Comparison of ENCODE assay signal across 8 mouse cellular contexts in the genomic region with DNA sequence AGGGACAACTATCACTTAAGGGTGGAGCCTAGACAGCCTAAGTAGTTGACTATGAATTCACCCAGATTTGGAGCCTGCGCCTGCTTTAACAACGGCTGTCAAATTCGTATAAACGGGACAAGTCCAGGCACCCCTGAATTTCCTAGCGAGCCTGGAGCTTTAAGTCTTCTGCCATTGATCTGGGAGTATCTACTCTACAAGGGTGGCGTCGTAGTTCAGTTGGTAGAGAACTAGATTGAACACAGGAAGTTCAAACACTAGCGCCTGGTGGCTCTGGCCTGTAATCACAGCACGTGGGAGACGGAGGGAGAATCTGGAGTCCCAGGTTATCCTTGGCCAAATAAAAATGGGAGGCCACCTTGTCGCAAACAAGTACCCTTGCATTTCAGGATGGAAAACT. TPM values are rescaled to one million over a fixed set of nuclear protein-coding genes. Genes with fewer than 3 reads are reported as not detected.
DNase-seq lines count a peak whose midpoint lies in the region; ATAC-seq and TF ChIP-seq lines count a peak whose summit lies in the region.

No protein-coding gene starts in this region.

- H3K4me3 ChIP-seq in testis, adult 2 months (ENCODE audit: control insufficient read depth, low read depth, low read length), result peak overlapping the region; percentile 90
- H3K4me3 ChIP-seq in forebrain, embryonic 11.5 days (ENCODE audit: low read depth, low read length), result peak overlapping the region; percentile 72; the same call in 1 of the 2 replicates
- H3K4me3 ChIP-seq in limb, embryonic 14.5 days (replicated peaks; ENCODE audit: low read length), result peak overlapping the region; percentile 57
- H3K4me3 ChIP-seq in neural tube, embryonic 14.5 days (ENCODE audit: low read depth, low read length), result no peak overlapping the region

- no peaks in the 10 kb centered on the region for H3K36me3 ChIP-seq in testis, adult 2 months (ENCODE audit: control insufficient read depth, insufficient read depth, low read length)
- H3K36me3 ChIP-seq in forebrain, embryonic 11.5 days (ENCODE audit: control insufficient read depth, insufficient read depth, low read length), result no peaks in the 10 kb centered on the region
- no peaks in the 10 kb centered on the region for H3K36me3 ChIP-seq in limb, embryonic 14.5 days (ENCODE audit: control insufficient read depth, insufficient read depth, low read length)
- no peaks in the 10 kb centered on the region for H3K36me3 ChIP-seq in neural tube, embryonic 14.5 days (ENCODE audit: control insufficient read depth, insufficient read depth, low read length)

- H3K27ac ChIP-seq in testis, adult 2 months (ENCODE audit: control insufficient read depth, insufficient read depth, low read depth, low read length), result no peak overlapping the region
- H3K27ac ChIP-seq in forebrain, embryonic 11.5 days (ENCODE audit: low read depth, low read length), result no peak overlapping the region
- no peak overlapping the region for H3K27ac ChIP-seq in limb, embryonic 14.5 days (replicated peaks; ENCODE audit: low read depth, low read length)
- H3K27ac ChIP-seq in neural tube, embryonic 14.5 days (ENCODE audit: low read depth, low read length), result no peak overlapping the region

- no peak overlapping the region for H3K9ac ChIP-seq in forebrain, embryonic 11.5 days (ENCODE audit: low read length)
- no peak overlapping the region for H3K9ac ChIP-seq in limb, embryonic 14.5 days (ENCODE audit: low read depth, low read length, severe bottlenecking)
- H3K9ac ChIP-seq in neural tube, embryonic 14.5 days (replicated peaks; ENCODE audit: low read depth, low read length), result no peak overlapping the region

- H3K9me3 ChIP-seq in forebrain, embryonic 11.5 days (ENCODE audit: control insufficient read depth, low read length), result no peaks in the 10 kb centered on the region
- H3K9me3 ChIP-seq in limb, embryonic 14.5 days (ENCODE audit: control insufficient read depth, low read length), result no peaks in the 10 kb centered on the region
- H3K9me3 ChIP-seq in neural tube, embryonic 14.5 days (ENCODE audit: control insufficient read depth, low read length), result no peaks in the 10 kb centered on the region

- DNase-seq in testis, postnatal 10 days (ENCODE audit: low spot score), result no peak
- DNase-seq in forebrain, embryonic 11.5 days (ENCODE audit: low spot score), result no peak
- DNase-seq in limb, embryonic 14.5 days (ENCODE audit: low spot score), result no peak
- no peak for DNase-seq in ovary, postnatal 14 days (ENCODE audit: low spot score)
- no peak for DNase-seq in right cerebral cortex, postnatal 25 days
- no peak for DNase-seq in kidney, postnatal 10 days

- no peak for ATAC-seq in forebrain, embryonic 11.5 days (replicated peaks; ENCODE audit: low FRiP score)
- no peak for ATAC-seq in limb, embryonic 14.5 days (ENCODE audit: low FRiP score, low read depth)
- ATAC-seq in neural tube, embryonic 14.5 days (ENCODE audit: low read depth), result 0 out of 2 replicates have a peak, but pooled peaks have one; percentile 2

- H3K27me3 ChIP-seq in testis, adult 2 months (ENCODE audit: control insufficient read depth, insufficient read depth, low read length), result no peaks in the 10 kb centered on the region
- H3K27me3 ChIP-seq in forebrain, embryonic 11.5 days (ENCODE audit: control insufficient read depth, insufficient read depth, low read length), result no peaks in the 10 kb centered on the region
- no peaks in the 10 kb centered on the region for H3K27me3 ChIP-seq in limb, embryonic 14.5 days (ENCODE audit: control insufficient read depth, insufficient read depth, low read length)
- no peaks in the 10 kb centered on the region for H3K27me3 ChIP-seq in neural tube, embryonic 14.5 days (ENCODE audit: control insufficient read depth, insufficient read depth, low read length)

- peak overlapping the region; percentile 90; the same call in 1 of the 2 replicates for H3K4me2 ChIP-seq in forebrain, embryonic 11.5 days (ENCODE audit: low read depth, low read length, severe bottlenecking)
- peak overlapping the region; percentile 97 for H3K4me2 ChIP-seq in limb, embryonic 14.5 days (replicated peaks; ENCODE audit: low read depth, low read length, severe bottlenecking)
- peak overlapping the region; percentile 99 for H3K4me2 ChIP-seq in neural tube, embryonic 14.5 days (ENCODE audit: low read depth, low read length)

- H3K4me1 ChIP-seq in testis, adult 2 months (ENCODE audit: control insufficient read depth, insufficient read depth, low read length), result peaks cover 16% of the 10 kb centered on the region
- H3K4me1 ChIP-seq in forebrain, embryonic 11.5 days (replicated peaks; ENCODE audit: control insufficient read depth, insufficient read depth, low read length), result peaks cover 6% of the 10 kb centered on the region; the same call in 1 of the 2 replicates
- H3K4me1 ChIP-seq in limb, embryonic 14.5 days (ENCODE audit: control insufficient read depth, insufficient read depth, low read length), result peaks cover 8% of the 10 kb centered on the region
- H3K4me1 ChIP-seq in neural tube, embryonic 14.5 days (ENCODE audit: control insufficient read depth, insufficient read depth, low read length), result peaks cover 7% of the 10 kb centered on the region; the same call in 1 of the 2 replicates

- TF ChIP-seq POLR2A in testis, adult 2 months (IDR thresholded peaks at IDR 0.05; ENCODE audit: control insufficient read depth, low read depth, low read length), result no peak
- TF ChIP-seq POLR2A in limb, embryonic 14.5 days (IDR thresholded peaks at IDR 0.05; ENCODE audit: borderline replicate concordance, extremely low read depth, insufficient read depth, insufficient read length), result no peak

- TF ChIP-seq CTCF in testis, adult 2 months (IDR thresholded peaks at IDR 0.05; ENCODE audit: control insufficient read depth, insufficient read depth, insufficient replicate concordance, low read depth, low read length), result no peak

- WGBS in forebrain, embryonic 11.5 days, result 65% methylated on average over 11 of the region's 11 CpGs
- WGBS in limb, embryonic 14.5 days, result 47% methylated on average over 11 of the region's 11 CpGs
- WGBS in neural tube, embryonic 14.5 days, result 73% methylated on average over 11 of the region's 11 CpGs

RNA-seq across cellular contexts. Expression of a gene that starts 0.4 kb away (rescaled TPM):
- 3.1 and 3.2 TPM in 2 replicates for polyA plus RNA-seq in testis, adult 2 months (2012; rRNA removed)
- 11.2 and 12.3 TPM in 2 replicates for polyA plus RNA-seq in forebrain, embryonic 11.5 days (2014; fragmentation: Nextera tagmentation; extraction: Ambion mirVana)
- 11.1 and 11.5 TPM in 2 replicates for polyA plus RNA-seq in limb, embryonic 14.5 days (2012; rRNA removed)
- polyA plus RNA-seq in limb, embryonic 14.5 days (2014; fragmentation: Nextera tagmentation; extraction: Ambion mirVana), result 6.4 and 6.5 TPM in 2 replicates
- polyA plus RNA-seq in neural tube, embryonic 14.5 days (2014; fragmentation: Nextera tagmentation; extraction: Ambion mirVana), result 24.9 and 26.0 TPM in 2 replicates

RNA-seq across cellular contexts. Expression of a gene that starts 44.1 kb away (rescaled TPM):
- polyA plus RNA-seq in testis, adult 2 months (2012; rRNA removed), result 136 and 161 TPM in 2 replicates
- 1.0 and 1.6 TPM in 2 replicates for polyA plus RNA-seq in forebrain, embryonic 11.5 days (2014; fragmentation: Nextera tagmentation; extraction: Ambion mirVana)
- 7.9 and 8.4 TPM in 2 replicates for polyA plus RNA-seq in limb, embryonic 14.5 days (2012; rRNA removed)
- 3.4 TPM in 2 replicates for polyA plus RNA-seq in limb, embryonic 14.5 days (2014; fragmentation: Nextera tagmentation; extraction: Ambion mirVana)
- polyA plus RNA-seq in neural tube, embryonic 14.5 days (2014; fragmentation: Nextera tagmentation; extraction: Ambion mirVana), result 2.9 and 3.3 TPM in 2 replicates

RNA-seq across cellular contexts. Expression of a gene that starts 48.3 kb away (rescaled TPM):
- 19.3 and 25.9 TPM in 2 replicates for polyA plus RNA-seq in testis, adult 2 months (2012; rRNA removed)
- 318 and 355 TPM in 2 replicates for polyA plus RNA-seq in forebrain, embryonic 11.5 days (2014; fragmentation: Nextera tagmentation; extraction: Ambion mirVana)
- 50.7 and 51.5 TPM in 2 replicates for polyA plus RNA-seq in limb, embryonic 14.5 days (2012; rRNA removed)
- polyA plus RNA-seq in limb, embryonic 14.5 days (2014; fragmentation: Nextera tagmentation; extraction: Ambion mirVana), result 532 and 574 TPM in 2 replicates
- 204 and 211 TPM in 2 replicates for polyA plus RNA-seq in neural tube, embryonic 14.5 days (2014; fragmentation: Nextera tagmentation; extraction: Ambion mirVana)

Comparison
In these comparisons a context has a peak if more than half of its experiments do, and no peak if none do; other contexts are left out.
1. RNA of a gene that starts 44.1 kb away (polyA plus RNA-seq): 136 to 161 TPM in testis, adult 2 months; 3.4 to 8.4 TPM in limb, embryonic 14.5 days, 2.9 to 3.3 TPM in neural tube, embryonic 14.5 days and 1.0 to 1.6 TPM in forebrain, embryonic 11.5 days; every median in the first group is over 10 times any median in the second.
2. Peak in every context shown above with its lines, with median percentiles within 50 percentile points of each other: H3K4me2 ChIP-seq.